Mouse (Mus musculus) fibroblast of lung, adult 2 months (primary cell): ENCODE results near the gene Olfr68.
"Not testable (repeated sequence)": the region's sequence is repeated elsewhere in the genome, so short reads cannot be mapped to it uniquely, and the experiment has no call there.

Experiments used
- DNase-seq: peaks from one replicate; pipeline ENCODE4 v3.0.0-alpha.2; 2011; ENCODE audit warnings: low read depth

Gene Olfr68

DNA sequence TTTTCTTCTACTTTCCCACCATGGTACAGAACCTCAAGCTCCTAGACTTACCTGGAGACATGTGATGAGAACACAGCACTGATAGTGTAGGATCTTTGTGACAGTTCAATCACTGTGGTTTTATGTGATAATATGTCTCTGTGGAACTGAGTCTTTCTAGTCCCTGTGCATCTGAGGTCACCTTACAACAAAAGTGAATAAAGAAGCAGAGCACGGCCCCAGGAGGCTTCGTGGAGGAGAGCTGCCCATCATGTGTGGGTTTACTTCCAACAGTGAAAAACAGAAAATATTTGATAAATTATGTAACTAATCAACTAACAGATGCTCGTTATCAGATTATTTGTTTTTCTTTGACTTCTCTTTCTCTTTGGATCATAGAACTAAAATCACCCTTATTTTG lies at the start of gene Olfr68:
Gene Olfr68 (minus strand): TSS at position 101 of the 400 bp plus-strand sequence.
- no peak for DNase-seq

DNA sequence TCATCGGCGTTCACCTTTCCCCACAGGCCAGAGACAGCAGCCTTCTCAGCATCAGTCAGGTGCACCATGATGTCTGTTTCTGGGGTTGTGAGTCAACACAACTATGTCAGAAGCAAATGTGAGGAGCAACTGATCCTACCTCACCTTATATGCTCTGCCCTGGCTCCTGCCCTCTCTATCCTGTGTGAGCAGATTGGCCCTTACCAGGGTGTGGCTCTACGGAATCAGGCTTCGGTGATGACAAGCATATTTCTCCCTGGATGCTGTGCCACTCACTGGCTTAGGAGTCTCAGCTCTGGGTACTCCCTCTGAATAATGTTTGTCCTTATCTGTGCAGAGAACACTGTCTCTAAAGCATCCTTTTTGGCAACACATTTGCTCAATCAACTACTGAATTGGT lies 48.3 kb upstream of the Olfr68 start, which contains the start of gene Hbb-bs:
Gene Hbb-bs (minus strand): TSS at position 289 of the 400 bp plus-strand sequence.
- no peak for DNase-seq

DNA sequence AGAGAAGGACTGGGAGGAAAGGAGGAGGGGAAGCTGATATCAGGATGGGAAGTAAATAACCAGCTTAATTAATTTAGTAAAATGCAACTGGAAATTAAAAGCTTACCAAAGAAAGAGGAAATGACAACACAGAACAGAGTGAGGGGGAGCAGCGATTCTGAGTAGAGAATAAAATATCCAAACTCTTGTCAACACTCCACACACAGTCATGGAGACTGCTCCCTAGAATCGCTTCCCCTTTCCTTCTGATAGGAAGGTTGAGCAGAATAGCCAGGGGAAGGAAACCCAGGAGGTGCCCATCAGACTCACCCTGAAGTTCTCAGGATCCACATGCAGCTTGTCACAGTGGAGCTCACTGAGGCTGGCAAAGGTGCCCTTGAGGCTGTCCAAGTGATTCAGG lies 47.6 kb upstream of the Olfr68 start:
- DNase-seq = not testable (repeated sequence)

DNA sequence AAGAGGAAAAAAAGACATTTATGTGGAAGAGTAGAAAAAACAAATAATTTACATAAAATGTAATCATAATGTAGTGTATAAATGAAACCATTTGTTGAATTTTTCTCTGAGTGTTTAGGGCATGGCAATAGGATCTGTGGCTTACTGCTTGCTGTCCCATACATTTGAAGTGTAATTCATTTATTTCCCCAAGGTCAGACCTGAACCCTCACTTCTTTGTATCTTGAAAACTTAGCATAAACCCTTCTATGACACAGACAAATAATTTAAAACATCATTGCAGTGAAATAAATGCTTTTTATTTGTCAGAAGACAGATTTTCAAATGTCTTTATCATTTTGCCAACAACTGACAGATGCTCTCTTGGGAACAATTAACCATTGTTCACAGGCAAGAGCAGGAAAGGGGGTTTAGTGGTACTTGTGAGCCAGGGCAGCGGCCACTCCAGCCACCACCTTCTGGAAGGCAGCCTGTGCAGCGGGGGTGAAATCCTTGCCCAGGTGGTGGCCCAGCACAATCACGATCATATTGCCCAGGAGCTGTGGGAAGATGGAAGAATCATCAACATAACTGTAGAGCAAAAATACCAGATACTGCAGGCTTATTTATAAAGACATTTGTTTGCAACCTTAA lies 46.9 kb upstream of the Olfr68 start:
- no peak for DNase-seq

DNA sequence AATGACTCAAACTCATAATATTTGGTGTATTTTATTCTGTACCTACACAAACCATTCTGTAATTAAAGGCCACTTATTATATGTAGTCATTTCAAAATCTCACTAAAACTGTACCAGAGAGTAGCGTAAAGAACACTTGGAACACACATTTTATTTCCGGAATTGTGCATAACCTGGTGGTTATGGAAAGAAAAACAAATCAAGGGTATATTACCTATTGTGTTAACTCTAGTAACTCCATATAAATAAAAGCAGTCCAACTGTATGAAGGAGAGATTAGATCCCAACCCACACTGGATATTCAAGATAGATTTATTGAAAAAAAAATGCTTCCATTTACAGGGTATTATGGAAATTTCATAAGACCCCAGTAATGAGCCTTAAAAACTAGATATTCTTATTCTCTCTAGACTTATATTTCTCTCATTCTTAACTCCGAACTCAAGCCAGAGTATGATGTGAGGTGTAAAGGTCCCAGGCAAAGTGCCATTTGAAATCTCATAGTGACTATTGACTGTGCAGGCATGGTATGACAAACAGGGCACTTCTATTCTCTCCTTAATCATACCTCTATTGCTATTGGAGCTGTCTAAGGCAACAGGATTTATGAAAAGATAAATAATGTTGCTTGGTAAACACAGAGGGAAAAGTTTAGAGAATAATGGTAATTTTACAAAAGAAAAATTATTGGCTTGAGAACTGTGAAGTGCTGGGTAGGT lies 46.2 kb upstream of the Olfr68 start:
- no peak for DNase-seq

DNA sequence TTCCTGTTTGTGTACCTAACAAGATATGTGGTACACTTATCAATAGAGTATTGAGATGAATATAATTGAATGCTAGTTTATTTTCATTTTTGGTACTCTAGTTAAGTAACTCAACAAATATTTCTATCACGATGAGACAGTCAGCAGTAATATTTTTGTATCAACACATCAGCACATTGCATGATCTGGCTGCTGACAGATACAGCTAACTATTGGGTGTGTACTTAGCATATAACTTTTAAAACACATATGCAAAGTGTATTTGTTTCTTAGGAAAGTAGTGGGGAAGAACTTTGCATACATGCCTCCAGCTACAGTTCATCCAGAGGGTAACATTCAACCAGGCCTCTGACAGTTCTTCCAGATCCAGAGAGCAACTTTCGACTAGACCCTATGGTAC lies 45.1 kb upstream of the Olfr68 start:
- no peak for DNase-seq

DNA sequence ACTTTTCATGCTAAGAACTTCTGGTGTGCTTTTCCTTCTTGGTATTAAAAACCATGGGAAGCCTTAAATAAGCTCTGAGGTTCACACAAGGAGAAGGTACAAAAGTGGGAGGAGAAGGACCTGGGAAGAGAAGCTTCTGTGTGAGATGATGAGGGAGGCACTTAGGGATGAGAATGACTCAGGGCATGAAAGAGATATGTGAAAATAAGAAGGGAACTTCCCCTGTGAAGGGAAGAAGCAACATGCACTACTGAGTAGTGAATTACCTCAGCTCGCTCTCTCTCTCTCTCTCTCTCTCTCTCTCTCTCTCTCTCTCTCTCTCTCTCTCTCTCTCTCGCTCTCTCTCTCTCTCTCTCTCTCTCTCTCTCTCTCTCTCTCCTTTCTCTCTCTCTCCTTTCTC lies 35.6 kb upstream of the Olfr68 start:
- DNase-seq = not testable (repeated sequence)

DNA sequence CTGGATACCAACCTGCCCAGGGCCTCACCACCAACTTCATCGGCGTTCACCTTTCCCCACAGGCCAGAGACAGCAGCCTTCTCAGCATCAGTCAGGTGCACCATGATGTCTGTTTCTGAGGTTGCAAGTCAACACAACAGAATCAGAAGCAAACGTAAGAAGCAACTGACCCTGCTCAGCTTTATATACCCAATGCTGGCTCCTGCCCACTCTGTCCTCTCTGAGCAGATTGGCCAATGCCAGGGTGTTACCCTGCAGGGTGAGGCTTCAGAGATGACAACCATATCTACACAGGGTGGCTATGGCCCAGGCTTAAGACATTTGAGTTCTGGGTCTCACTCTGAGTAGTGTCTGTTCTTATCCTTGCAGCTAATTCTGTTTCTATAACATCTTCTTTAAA lies 34.3 kb upstream of the Olfr68 start, which contains the start of gene Hbb-bt:
Gene Hbb-bt (minus strand): TSS at position 231 of the 400 bp plus-strand sequence.
- no peak for DNase-seq

DNA sequence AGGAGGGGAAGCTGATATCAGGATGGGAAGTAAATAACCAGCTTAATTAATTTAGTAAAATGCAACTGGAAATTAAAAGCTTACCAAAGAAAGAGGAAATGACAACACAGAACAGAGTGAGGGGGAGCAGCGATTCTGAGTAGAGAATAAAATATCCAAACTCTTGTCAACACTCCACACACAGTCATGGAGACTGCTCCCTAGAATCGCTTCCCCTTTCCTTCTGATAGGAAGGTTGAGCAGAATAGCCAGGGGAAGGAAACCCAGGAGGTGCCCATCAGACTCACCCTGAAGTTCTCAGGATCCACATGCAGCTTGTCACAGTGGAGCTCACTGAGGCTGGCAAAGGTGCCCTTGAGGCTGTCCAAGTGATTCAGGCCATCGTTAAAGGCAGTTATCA lies 33.7 kb upstream of the Olfr68 start:
- DNase-seq = not testable (repeated sequence)

DNA sequence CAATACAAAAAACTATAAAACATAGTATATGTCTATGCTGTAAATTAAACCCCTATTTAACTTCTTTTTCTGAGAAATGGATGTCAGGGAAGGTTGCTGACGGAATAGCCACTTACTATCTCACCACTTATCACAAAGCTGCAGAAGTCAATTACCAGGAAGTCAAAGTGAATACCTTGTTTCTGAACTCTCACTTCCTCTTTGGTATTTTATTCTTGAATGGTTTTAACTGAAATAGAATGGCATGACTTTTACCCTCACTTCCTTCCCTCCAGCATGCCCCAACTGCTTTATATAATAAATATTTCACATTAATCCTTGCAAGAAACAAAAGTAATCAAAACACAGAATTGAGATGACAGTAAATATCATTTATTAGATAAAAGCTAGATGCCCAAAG lies 32.7 kb upstream of the Olfr68 start:
- DNase-seq = no peak

DNA sequence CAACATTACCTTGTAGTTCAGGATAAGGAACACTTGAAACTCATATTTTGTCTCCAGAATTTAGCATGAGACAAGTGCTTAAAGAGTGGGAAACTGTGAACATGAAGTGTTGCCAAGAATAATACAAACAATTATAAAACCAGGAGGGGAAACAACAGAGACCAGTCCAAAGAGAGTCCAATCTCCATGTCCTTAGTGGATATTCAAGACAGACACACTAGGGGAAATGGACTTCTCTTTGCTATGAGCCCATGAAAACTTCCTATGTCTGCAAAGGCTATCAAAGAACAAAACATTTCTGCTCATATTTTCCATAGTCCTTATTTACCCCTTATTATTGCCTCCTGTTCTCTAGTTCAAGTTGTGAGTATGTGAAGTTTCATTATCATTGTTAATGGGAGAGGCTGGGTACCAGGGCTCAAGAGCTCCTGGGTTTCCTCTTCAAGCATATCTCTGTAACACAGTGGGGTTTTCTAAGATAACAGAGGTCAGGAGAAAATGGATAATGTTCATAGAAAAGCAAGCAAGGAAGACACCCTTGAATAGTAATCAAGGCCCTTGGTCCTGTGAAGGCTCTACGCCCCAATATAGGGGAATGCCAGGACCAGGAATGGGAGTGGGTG lies 31.8 kb upstream of the Olfr68 start:
- no peak for DNase-seq

DNA sequence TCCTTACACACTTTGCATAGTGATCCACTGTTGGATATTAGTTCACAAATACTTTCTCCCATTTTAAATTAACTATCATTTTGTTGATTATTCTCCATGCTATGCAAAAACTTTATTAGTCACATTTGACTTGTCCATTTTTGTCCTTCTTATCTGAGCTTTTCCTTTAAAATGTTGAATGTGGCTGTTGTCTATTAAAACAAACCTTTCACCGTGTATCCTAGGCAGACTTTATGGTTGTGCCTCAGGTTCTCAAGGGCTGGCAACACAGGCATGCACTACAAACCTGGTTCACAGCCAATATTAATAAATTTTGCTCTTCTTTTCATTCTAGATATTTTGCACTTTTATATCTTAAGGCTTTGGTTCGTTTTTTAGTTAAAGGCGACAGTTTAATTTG lies 31.2 kb upstream of the Olfr68 start:
- DNase-seq = no peak

DNA sequence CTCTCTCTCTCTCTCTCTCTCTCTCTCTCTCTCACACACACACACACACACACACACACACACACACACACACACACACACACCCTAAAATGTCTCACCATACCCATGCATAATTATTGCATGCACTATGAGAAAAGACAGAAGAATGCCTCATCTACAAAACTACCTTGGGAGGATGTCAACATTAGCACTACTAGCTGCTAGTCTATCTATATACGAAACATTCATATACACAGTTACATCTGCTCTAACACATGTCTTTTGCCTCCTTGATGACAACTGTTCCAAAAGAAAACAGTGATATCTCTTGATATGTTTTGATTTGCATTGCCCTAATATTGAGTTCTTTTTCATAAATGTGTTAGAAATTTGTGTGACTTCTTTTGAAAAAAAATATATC lies 30.8 kb upstream of the Olfr68 start:
- no peak for DNase-seq

DNA sequence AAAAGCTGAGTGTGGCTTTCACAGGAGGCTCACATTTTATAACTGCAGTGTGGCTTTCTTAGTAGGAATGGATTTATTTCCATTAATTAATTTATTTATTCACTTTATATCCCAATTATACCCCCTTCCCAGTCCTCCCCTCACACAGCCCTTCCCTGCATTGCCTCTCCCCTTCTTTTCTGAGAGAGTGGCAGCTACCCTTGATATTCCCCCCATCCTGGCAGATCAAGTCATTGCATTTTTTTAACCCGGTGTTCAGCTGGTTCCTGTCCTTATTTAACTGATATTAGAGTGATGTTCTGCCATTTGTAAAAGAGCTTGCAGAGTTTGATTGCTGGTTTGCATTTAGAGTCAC lies 30.3 kb upstream of the Olfr68 start:
- DNase-seq = no peak

DNA sequence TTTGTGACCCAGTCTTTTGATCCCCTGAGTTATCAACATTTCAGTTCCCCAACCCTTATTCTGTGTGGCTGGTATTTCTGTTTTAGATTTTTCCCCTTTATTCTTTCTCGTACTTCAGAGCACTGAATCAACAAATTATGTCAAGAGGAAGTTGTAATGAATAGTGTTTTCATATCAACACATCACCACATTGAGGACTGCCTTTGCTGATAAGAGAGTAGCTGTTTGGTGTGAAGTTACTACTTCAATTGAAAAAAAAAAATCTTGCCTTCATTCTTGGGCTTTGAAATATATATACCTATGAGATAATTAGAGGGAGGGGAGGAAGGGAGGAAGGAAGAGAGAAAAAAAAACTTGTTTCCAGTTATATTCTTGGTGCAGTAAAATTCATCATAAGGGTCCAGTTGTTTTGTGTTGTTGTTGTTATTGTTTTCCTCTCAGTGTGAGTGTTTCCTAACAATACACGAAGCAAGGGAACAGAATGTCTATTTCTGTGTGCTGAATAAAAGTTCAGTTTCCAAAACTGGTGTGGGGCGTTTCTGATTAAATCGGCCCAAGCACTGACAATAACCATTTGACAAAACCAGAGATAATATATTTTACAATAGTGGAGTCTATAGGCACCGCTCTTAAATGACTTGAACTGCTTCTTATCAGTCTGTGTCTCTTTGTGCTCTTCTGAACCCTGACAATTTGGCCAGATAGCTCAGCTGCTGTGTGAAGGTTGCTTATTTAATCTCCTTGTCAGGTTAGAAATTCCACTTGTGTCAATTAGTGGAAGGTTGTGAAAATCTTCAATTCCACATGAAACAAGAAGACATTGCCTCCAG lies 29.7 kb upstream of the Olfr68 start:
- DNase-seq = no peak

DNA sequence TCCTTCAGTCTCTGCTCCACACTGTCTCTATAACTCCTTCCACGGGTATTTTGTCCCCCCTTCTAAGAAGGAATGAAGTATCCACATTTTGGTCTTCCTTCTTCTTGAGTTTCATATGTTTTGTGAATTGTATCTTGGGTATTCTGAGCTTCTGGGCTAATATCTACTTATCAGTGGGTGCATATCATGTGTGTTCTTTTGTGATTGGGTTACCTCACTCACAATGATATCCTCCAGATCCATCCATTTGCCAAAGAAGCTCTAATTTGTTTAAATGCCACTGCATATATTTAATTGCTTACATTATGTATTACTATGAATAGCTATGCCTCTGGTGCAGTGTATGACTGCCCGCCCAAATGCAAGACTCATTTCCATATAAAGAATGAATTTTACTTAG lies 28.6 kb upstream of the Olfr68 start:
- DNase-seq = not testable (repeated sequence)

DNA sequence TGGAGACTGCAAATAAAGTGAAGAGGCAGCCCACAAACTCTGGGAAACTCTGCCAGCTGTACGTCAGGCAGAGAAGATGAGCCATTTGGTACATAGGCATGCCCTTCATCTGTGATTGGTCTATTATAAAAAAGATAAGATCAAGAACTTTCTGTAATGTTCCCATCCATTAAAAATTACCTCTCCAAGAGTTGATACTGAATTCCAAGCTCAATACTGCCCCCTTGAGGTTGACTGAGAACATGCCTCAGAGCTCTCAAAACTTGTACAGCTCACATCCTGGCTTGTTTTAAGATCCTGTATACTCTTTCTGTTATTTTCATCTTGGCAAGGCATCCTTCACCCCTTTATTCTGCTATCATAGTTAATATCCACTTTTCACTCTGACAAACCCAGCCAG lies 27.4 kb upstream of the Olfr68 start:
- no peak for DNase-seq

DNA sequence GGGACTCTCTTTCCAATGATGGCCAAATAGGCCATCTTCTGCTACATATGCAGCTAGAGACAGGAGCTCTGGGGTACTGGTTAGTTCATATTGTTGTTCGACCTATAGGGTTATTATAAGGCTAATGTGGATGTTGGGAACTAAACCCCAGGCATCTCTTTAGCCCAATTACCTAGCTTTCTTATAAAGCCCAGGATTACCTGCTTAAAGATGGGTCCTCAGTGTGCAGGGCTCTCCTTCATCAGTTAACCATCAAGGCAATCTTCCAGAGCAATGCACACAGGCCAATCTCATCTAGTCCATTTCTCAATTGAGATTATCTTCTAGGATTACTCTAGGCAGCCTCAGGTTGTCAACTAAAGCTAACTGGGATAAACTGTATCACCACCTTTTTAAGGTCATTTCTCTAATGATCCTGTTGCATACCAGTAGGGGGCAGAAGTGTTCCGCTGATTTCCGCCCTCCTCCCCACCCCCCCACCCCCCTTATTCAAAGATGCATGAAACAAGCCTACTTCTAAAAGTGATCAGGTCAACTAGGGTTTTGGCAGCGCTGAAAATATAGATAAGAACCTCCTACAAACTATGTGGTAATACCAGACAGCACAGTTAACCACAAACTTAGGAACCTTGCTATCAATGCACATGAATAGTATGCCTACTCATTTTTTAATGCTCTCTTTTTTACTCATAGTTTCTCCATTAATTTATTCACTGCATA lies 13.3 kb upstream of the Olfr68 start:
- DNase-seq = no peak

DNA sequence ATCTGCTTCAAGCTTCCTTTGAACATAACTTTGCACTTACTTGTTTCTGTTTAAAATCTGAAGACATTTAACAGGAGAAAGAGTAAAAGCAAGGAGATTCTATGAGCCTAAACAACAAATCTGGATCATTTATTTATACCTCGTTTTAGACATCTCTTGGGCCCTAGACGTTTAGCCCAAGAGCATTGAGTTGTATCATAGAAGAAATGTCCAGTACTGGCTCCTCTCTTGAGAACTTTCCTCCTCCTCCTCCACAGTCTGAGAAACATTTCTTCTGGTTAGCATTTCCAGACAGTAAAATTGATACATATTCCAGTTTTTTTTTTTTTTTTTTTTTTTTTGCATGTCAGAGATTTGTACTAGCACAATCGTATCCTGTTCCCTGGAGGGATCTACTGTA lies 12.2 kb upstream of the Olfr68 start, which contains the start of gene Olfr67:
Gene Olfr67 (minus strand): TSS at position 101 of the 400 bp plus-strand sequence.
- no peak for DNase-seq

DNA sequence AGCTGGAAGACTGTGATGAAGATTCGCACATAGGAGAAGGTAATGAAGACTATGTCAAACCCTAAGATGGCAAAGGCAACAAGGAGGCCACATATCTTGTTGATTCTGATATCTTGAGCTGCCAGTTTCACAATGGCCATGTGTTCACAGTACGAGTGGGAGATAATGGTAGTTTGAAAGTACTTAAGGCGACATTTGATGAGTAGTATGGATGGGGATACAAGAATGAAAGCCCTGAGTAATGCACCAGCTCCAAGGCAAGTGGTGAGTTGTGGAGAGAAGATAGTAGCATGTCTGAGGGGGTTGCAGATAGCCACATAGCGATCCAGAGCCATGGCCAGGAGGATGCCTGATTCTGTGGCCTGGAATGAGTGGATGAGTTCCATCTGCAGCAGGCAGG lies 1.8 kb downstream of the Olfr68 start:
- not testable (repeated sequence) for DNase-seq

DNA sequence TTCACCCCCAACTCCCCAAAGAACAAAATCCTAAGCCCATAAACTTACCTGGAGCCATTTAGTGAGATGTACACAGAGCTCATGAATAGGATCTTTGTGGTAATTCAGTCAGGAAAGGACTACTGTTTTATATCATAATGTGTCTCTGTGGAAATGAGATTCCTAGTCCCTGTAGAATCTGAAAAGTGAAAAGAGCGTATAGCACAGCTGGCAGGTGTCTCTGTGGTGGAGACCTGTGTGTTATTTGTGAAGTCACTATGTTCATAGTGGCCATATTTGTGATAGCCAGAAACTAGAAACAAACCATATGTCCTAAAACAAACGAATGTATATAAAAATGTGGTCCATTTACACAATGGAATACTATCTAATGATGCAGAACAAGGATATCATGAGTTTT lies 8.0 kb downstream of the Olfr68 start, which contains the start of gene Olfr69:
Gene Olfr69 (minus strand): TSS at position 101 of the 400 bp plus-strand sequence.
- no peak for DNase-seq

DNA sequence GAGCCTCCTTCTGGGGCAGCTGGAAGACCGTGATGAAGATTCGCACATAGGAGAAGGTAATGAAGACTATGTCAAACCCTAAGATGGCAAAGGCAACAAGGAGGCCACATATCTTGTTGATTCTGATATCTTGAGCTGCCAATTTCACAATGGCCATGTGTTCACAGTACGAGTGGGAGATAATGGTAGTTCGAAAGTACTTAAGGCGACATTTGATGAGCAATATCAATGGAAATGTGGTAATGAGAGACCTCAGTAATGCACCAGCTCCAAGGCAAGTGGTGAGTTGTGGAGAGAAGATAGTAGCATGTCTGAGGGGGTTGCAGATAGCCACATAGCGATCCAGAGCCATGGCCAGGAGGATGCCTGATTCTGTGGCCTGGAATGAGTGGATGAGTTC lies 11.8 kb downstream of the Olfr68 start:
- DNase-seq = not testable (repeated sequence)
